Mouse (Mus musculus) layer of hippocampus, adult 2 months (tissue): Measurements from ENCODE around the gene Bnip2. TPM values are rescaled to one million over a fixed set of nuclear protein-coding genes. Genes with fewer than 3 reads are reported as not detected.

ENCODE experiments used
- DNase-seq, 2 experiments: peaks; one replicate each; pipeline ENCODE4 v3.0.0; 2022; ENCODE audit warnings: low spot score in 2 of 2
- H3K27ac ChIP-seq: fragments of 200-600 bp; 2 replicates; pipeline ENCODE4 v1.8.1; 2022
- H3K4me3 ChIP-seq: fragments of 200-600 bp; 2 replicates; pipeline ENCODE4 v1.8.1; 2022; ENCODE audit warnings: mild to moderate bottlenecking
- CTCF ChIP-seq: fragments of 200-600 bp; conservative IDR thresholded peaks from 2 replicates; pipeline ENCODE4 v1.8.1; 2022; ENCODE audit warnings: antibody characterized with exemption, mild to moderate bottlenecking, moderate library complexity
- long read RNA-seq, 2 experiments: library from polyadenylated mRNA; stranded (forward); transcript quantifications; one replicate each; pipeline ENCODE4 v2.0.0; 2021; ENCODE audit warnings: borderline mapping rate in 2 of 2
- total RNA-seq, 2 experiments: library from RNA; stranded (reverse); gene quantifications; 2 replicates each; pipeline ENCODE4 v1.2.3; 2021

The Bnip2 gene
- 10 to 100 TPM; 36.1 to 41.4 TPM for total RNA-seq
- long read RNA-seq, experiment 1, transcript Bnip2-201 (11 exons, 2,464 nt), result major isoform, 10 of 18 reads
- long read RNA-seq, experiment 1, transcript Bnip2-202 (10 exons, 2,328 nt), result minor isoform, 5 of 18 reads
- long read RNA-seq, experiment 1, partial matches to known transcripts, result 0 of 18 reads
- long read RNA-seq, experiment 1, other reads (novel, unspliced or antisense), result 3 of 18 reads
- long read RNA-seq, experiment 2, transcript Bnip2-201 (11 exons, 2,464 nt), result major isoform, 14 of 35 reads
- long read RNA-seq, experiment 2, transcript Bnip2-202 (10 exons, 2,328 nt), result minor isoform, 13 of 35 reads
- long read RNA-seq, experiment 2, partial matches to known transcripts, result 3 of 35 reads
- long read RNA-seq, experiment 2, other reads (novel, unspliced or antisense), result 5 of 35 reads

DNA sequence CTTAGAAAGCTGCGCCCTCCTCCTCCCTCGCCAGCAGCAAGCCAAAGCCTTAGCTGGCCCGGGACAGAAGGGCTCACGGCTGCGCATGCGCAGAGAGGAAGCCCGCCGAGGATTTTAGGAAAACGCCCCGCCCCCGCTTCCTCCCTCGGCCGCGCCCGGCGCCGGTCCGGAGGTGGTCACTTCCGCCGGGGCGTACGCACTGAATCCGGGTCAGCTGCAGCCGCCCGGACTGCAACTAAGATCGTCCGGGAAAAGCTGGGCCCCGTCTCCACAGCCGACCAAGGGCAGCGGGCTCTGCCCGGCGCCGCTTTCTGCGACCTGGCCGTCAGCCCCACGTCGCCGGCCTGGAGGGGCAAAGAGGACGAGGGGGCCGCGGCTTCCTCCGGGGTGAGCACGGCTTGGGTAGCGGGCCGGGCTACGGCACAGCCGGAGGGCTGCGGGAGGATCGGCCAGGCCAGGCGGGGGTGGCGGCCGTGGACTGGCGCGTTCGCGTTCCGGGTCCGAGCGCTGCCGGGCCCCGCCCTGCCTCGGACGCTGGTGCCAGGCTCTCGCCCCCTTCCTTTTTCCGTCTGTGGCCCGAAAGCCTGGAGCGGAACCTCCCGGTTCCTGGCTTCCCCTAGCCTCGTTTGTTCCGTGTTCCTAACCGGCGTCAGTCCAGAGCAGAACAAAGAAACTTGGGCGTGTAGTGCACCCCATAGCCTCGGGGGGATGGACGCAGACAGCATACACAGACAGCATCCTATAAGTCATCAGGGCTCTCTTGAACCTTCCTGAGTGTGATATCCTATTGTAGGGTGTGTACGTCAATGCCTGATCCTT, at the start of gene Bnip2:
Gene Bnip2 (plus strand): TSS at position 164 of the 819 bp plus-strand sequence.
- TF ChIP-seq CTCF, result no peak; the same call in 1 of the 2 replicates
- DNase-seq, result peak; percentile 90 to 91
- peak within 1 kb of the TSS; percentile 95 for H3K27ac ChIP-seq
- peak within 1 kb of the TSS; percentile 100 for H3K4me3 ChIP-seq

DNA sequence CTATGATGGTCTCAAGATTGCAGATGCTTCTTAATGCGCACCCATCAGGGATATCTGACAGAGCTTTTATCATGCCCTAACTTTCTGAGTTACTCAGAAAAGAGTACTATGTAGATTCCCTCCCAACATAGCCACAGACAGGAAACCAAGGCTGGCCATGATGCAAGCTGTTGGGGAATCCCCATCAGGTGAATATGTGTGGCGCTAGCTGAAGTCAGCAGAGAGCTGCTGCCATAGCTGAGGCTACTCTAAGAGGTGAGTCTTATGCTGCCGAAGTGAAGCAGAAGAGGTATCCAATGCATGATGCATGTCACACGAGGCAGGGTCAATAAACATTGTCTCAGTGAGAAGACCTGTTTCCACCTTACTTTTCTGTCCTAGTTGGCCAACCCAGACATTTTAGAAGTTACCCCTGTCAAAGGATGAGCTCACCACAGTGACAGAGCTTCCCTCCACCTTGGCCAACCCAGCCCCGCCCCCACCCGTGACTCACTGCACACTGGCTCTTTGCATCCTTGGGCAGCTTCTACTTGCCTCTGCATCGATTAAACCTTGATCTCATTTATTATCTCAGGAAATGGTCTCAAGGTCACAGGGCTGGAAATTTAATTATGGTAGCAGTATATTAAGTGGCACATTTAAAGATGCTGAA, 48.3 kb upstream of the Bnip2 start:
- no peak overlapping the region for H3K27ac ChIP-seq
- DNase-seq, result no peak
- no peak for TF ChIP-seq CTCF

DNA sequence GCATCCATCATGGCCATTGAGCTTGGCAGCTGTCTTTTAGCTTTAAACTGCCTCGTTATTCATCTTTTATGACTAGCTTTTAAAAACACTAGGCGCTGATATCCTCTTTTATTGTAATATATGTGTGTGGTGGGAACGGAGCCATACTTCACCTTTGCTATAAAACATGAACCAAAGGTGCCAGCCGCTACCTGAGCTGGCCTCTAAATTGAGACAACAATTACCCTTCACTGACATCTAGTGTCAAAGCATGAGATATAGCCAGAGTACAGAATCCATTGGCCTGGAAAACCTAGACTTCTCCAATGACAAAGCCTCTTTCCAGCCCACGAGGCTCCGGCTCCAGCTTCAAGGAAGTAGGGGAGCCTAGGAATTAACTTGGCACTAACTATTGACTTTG, 47.7 kb upstream of the Bnip2 start:
- Histone ChIP-seq H3K4me3 (no peak overlapping the region), H3K27ac (no peak overlapping the region)
- 0 out of 2 replicates have a peak, but pooled peaks have one; percentile 22 for TF ChIP-seq CTCF
- no peak for DNase-seq

More for the DNA sequence above, 48.3 kb upstream of the Bnip2 start:
- H3K4me3 ChIP-seq, result no peak overlapping the region

DNA sequence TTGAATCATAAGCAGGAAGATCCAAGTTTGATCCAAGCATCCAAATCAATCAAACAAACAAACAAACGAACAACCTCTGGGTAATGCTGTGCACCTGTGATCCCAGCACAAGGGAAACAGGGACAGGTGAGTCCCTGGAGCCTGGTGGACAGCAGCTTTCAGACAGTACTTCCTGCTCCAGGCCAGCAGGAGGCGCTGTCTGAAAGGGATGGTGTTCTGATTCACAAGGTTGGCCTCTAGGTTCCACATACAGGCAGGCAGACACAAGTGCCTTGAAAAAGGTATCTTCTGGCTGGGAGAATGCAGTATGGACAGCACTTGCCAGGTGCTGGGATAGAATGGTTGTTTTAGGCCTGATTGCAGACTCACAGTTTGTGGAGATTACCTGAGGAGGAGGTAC, 40.3 kb upstream of the Bnip2 start:
- DNase-seq, result peak in 1 of 2 experiments; percentile 11
- TF ChIP-seq CTCF, result peak; percentile 75

DNA sequence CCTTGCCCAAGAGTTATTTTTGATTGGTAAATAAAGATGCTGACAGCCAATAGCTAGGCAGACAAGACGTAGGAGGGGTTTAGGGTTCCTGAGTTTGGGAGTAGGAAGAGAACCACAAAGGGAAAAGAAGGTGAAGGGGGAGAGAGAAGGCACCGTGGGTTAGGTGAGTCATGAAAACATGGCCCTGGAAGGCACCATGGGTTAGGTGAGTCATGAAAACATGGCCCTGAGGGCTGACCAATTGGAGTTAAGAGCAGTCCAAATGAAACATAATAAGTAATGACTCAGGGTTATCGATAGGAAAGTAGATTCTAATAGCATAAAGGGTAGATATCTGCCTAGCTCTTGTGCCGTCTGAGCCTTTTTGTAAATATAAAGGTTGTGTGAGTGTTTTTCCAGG, 39.6 kb upstream of the Bnip2 start:
- TF ChIP-seq CTCF, result no peak
- Histone ChIP-seq H3K4me3 (no peak overlapping the region), H3K27ac (no peak overlapping the region)
- no peak for DNase-seq

More for the DNA sequence above, 40.3 kb upstream of the Bnip2 start:
- Histone ChIP-seq H3K27ac (no peak overlapping the region), H3K4me3 (no peak overlapping the region)

DNA sequence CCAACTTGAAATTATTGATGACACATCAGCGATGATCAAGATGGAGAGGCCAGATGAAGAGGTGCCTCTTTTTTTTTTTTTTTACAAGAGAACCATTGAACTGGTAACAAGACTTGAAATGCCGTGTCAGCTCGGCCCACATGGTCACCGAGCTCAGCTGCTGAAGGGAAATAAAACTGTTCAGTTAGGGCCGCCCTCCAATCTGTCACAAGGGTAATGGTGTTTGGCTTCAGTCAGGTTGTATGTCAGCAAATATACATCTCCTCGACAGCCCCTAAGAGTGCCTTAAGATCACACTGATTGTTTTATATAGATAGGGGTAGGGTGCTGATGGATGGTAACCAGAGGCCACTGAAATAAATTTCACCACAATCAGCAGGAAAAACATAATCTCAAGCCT, 28.3 kb upstream of the Bnip2 start:
- no peak for TF ChIP-seq CTCF

DNA sequence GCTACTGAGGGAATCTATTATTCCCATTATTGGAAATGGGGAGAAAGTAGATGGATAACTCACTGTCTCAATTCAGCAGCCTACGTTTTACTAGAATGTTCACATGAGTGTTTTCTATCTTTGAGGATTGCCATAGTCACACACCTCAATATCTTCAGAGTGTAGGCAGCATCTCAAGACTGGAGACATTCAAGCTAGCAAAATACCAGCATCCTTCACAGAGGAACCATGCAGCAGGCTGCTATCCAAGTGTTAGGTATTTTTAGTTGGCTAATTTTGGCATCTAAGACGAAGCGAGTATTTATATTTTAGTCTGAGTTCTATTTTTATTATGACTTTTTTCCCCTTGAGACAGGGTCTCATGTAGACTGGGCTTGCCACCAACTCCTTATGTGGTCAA, 24.9 kb upstream of the Bnip2 start:
- no peak overlapping the region for H3K4me3 ChIP-seq
- no peak for DNase-seq
- TF ChIP-seq CTCF, result no peak
- H3K27ac ChIP-seq, result no peak overlapping the region

More for the DNA sequence above, 28.3 kb upstream of the Bnip2 start:
- no peak for DNase-seq
- no peak overlapping the region for H3K27ac ChIP-seq
- H3K4me3 ChIP-seq, result no peak overlapping the region

DNA sequence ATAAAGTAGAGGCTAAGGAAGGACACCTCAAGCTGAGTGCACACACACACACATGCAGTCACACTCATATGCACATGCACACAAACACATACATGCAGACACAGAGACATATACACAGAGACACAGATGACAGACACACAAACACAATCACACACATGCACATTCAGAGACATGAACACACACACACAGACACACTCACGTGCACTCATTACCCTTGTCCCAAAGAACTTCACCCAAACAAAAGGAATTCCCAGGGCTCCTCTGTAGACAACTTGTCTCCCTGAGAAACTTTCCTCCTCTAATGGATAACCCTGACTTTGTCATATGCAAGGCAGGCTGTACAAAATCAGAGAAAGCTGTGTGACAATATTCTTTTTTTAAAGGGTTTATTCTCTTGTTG, 3.7 kb upstream of the Bnip2 start:
- no peak for TF ChIP-seq CTCF
- H3K4me3 ChIP-seq, result no peak overlapping the region
- DNase-seq, result no peak
- H3K27ac ChIP-seq, result no peak overlapping the region

DNA sequence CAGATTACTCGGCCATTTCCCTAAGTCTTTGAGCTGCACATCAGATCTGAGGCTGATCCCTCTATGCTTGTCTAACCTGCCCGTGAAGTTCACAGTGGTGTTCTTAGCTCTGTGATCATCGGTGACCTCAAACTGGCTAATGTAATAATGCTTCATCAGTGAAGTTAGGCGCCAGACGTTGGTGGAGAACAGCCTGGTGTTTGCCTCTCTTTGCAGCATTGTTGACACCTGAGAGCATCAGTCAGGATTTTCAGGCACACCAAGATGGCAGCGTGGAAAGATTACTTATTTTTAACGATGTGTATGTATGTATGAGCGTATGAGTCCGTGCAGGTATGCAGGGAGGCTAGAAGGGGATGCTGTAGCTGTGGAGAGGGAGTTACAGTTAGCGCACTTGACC, 3.2 kb upstream of the Bnip2 start:
- Histone ChIP-seq H3K27ac (no peak overlapping the region), H3K4me3 (no peak overlapping the region)
- DNase-seq, result no peak
- TF ChIP-seq CTCF, result no peak

DNA sequence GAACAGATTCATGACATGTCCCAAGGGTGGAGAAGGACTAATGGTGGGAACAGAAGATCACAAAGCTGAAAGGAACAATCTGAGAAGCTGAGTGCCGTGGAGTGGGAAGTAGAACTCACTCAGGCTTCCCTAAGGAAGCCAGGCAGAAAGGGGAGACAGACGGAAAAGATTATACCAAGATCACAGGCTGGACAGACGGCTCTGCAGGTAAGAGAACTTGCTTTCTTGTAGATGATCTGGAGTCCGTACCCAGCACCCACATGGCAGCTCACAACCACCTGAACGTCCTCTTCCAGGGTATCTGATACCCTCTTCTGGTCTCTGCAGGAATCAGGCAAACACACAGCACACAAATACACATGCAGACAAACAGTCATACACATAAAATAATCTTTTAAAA, 2.7 kb upstream of the Bnip2 start:
- H3K4me3 ChIP-seq, result no peak overlapping the region
- no peak for TF ChIP-seq CTCF
- no peak for DNase-seq
- H3K27ac ChIP-seq, result no peak overlapping the region

DNA sequence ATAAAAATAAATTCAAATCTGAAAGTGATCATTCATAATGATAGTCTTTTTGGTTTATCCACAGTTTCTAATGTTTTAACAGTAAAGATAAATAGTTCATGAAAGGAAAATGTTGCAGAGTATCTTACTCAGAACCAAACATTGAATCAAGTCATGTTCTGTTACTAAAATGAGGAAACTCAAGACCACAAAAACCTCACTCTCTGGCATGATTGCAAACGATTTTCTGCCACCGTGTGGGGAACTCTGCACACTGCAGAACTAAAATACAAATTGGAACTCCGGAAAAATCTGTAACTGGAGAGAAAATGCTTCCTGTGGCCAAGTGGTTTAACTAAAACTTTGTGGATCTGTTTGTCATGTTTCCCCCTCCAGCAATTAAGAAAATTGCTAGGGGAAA, 1.7 kb upstream of the Bnip2 start:
- Histone ChIP-seq H3K27ac (no peak overlapping the region), H3K4me3 (no peak overlapping the region)
- DNase-seq, result peak; percentile 49 to 71
- peak; percentile 92 for TF ChIP-seq CTCF

DNA sequence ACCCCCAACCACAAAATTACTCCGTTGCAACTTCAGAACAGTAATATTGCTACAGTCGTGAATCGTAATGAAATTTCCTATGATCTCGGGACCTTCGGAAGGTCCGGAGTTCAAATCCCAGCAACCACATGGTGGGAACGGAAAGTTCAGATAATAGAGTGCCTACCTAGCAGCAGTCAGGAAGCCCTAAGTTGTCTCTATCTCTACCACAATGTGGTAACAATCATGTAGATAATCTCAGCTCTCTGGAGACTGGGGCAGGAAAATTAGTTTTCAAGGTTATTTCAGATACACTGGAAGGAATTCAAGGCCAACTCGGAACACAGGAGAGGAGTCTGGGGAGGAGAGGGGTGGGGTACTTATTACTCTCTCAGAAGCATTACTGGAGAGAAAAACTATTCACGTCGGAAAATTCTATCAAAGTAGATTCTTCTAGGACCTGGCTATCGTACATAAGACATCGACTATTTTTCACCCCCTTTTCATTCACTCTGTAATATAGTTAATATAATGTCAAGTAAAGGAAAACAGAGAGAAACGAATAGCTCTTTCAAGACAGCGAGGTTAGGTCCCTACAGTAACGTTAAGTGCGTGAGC, 462 bp upstream of the Bnip2 start:
- no peak for TF ChIP-seq CTCF
- no peak for DNase-seq
- Histone ChIP-seq H3K27ac (peak overlapping the region; percentile 95), H3K4me3 (peak overlapping the region; percentile 100)
